Mouse (Mus musculus): Measurements from ENCODE around the gene Ltbp1. TPM values are rescaled to one million over a fixed set of nuclear protein-coding genes. Genes with fewer than 3 reads are reported as not detected.

The Ltbp1 gene
- polyA plus RNA-seq, 1 experiment = not detected

- Histone ChIP-seq H3K4me1 (ENCODE audit: control insufficient read depth, insufficient read depth, low read length) (peaks cover 2% of the 10 kb centered on the region; the same call in 1 of the 2 replicates), H3K4me3 (ENCODE audit: insufficient read depth, low read depth, low read length) (no peak overlapping the region), H3K27ac (ENCODE audit: insufficient read depth, low read depth, low read length) (no peak overlapping the region)
- no peak for TF ChIP-seq POLR2A (IDR thresholded peaks at IDR 0.05; ENCODE audit: insufficient read depth, low read depth, low read length)
- no peak for TF ChIP-seq CTCF (IDR thresholded peaks at IDR 0.05; ENCODE audit: insufficient read depth, low read depth, low read length)
- 43% methylated on average over 5 of the region's 5 CpGs for WGBS
Observed at GRCm38 (mm10) chr17:75441260-75441830, 436.0 kb downstream of the Ltbp1 start.

Measured in olfactory bulb, adult 2 months (tissue).